Mouse (Mus musculus) WW6 (cell line): ENCODE results near the gene Kcnq4.

Experiments used
- DNase-seq: peaks from one replicate; pipeline ENCODE4 v3.0.0-alpha.2; 2013; ENCODE audit warnings: low read depth, low spot score

The Kcnq4 gene

GRCm38 (mm10) chr4:120673606-120674005 lies 74.8 kb downstream of the Kcnq4 start:
- DNase-seq: no peak

- no peak for DNase-seq
These were observed 77.4 kb downstream of the Kcnq4 start for GRCm38 (mm10) chr4:120671046-120671445.

- DNase-seq: no peak
These were observed 78.8 kb downstream of the Kcnq4 start for GRCm38 (mm10) chr4:120669585-120669984.

- no peak for DNase-seq
These were observed 79.9 kb downstream of the Kcnq4 start for GRCm38 (mm10) chr4:120668551-120668950.

- no peak for DNase-seq
These were observed 80.9 kb downstream of the Kcnq4 start for GRCm38 (mm10) chr4:120667555-120667954.

GRCm38 (mm10) chr4:120667045-120667501 lies 81.3 kb downstream of the Kcnq4 start:
- DNase-seq: no peak

GRCm38 (mm10) chr4:120666358-120667024 lies 81.9 kb downstream of the Kcnq4 start, which contains the start of gene Cited4:
Cited4 (plus strand) TSS chr4:120666572.
- DNase-seq: peak; percentile 91

- no peak for DNase-seq
These were observed 82.6 kb downstream of the Kcnq4 start for GRCm38 (mm10) chr4:120665782-120666181.

- DNase-seq: no peak
These were observed 83.2 kb downstream of the Kcnq4 start for GRCm38 (mm10) chr4:120665144-120665700.

- DNase-seq: no peak
These were observed 83.8 kb downstream of the Kcnq4 start for GRCm38 (mm10) chr4:120664601-120665000.

GRCm38 (mm10) chr4:120660485-120660884 lies 87.9 kb downstream of the Kcnq4 start:
- no peak for DNase-seq

GRCm38 (mm10) chr4:120655898-120656297 lies 92.5 kb downstream of the Kcnq4 start:
- DNase-seq: no peak

GRCm38 (mm10) chr4:120650208-120650592 lies 98.2 kb downstream of the Kcnq4 start:
- no peak for DNase-seq

GRCm38 (mm10) chr4:120649369-120650207 lies 98.8 kb downstream of the Kcnq4 start:
- DNase-seq: no peak
